Mouse (Mus musculus): Measurements from ENCODE around the gene Pik3ap1. TPM values are rescaled to one million over a fixed set of nuclear protein-coding genes. Genes with fewer than 3 reads are reported as not detected.

Gene Pik3ap1
- 10 to 100 TPM; 71.5 to 72.5 TPM for total RNA-seq (2023)

GRCm38 (mm10) chr19:41384922-41385508 is at the start of gene Pik3ap1:
TSS of gene Pik3ap1 (minus strand) at chr19:41385102.

DNA sequence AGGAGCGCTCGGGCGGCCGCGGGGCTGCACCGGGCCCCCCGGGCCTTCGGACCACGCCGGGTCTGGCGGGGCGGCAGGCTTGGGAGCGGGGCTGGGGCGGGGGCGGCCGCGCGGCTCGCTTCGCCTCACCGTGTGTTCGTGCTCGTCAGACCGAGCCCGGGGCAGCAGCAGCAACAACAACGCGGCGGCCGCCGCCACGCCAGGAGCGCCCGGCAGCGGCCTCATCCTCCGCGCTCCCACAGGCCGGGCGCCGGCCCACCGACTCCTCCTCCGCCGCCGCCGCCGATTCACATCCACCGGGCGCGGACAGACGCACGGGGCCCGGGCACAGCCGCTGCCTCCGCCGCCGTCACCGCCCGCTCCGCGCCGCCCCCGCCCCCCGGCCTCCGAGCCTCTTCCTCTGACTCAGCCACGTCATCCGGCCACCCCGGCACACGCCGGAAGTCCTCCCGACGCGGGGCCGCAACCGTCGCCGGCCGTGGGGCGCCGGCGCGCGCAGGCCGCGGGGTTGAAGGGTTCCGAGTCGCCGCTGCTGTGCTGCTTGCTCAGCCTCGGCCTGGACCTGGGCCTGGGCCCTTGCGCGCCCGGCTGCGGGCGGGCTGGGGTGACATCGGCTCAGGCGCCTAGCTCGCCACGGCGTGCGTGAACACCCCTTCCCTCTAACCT is 121.1 kb downstream of the Pik3ap1 start, which contains the start of gene Tm9sf3:
Tm9sf3 (minus strand) TSS at position 368 of the 666 bp plus-strand sequence.

Other genes with a start within 250 kb of the Pik3ap1 start
- not detected for gene Tll2, start 178.3 kb downstream of the Pik3ap1 start, total RNA-seq (2023)
- gene Tm9sf3, start 121.1 kb downstream of the Pik3ap1 start, total RNA-seq (2023) = 10 to 100 TPM; 83.0 to 94.9 TPM
- 10 to 100 TPM; 26.5 to 28.4 TPM for gene Lcor, start 97.5 kb upstream of the Pik3ap1 start, total RNA-seq (2023)
- 10 to 100 TPM; 23.8 to 24.0 TPM for gene Gm340, start 197.3 kb upstream of the Pik3ap1 start, total RNA-seq (2023)

Data from neutrophil, adult 59 days (primary cell).